Mouse (Mus musculus): Measurements from ENCODE around the gene 1700022I11Rik. TPM values are rescaled to one million over a fixed set of nuclear protein-coding genes. Genes with fewer than 3 reads are reported as not detected.

1700022I11Rik gene
- polyA plus RNA-seq (2012; rRNA removed) (0.07 TPM in 1 of 2 replicates, not detected in the other), polyA plus RNA-seq (2014; fragmentation: Nextera tagmentation; extraction: Ambion mirVana) (0.16 and 0.44 TPM in 2 replicates)

GRCm38 (mm10) chr4:42969304-42969703, at the start of gene 1700022I11Rik:
TSS of gene 1700022I11Rik (plus strand) at chr4:42969604.
- no peak within 1 kb of the TSS for H3K4me3 ChIP-seq (ENCODE audit: insufficient read depth in 1 of 2, low read depth in 2 of 2, low read length in 2 of 2)
- no peak within 1 kb of the TSS for H3K27ac ChIP-seq
- H3K9ac ChIP-seq (replicated peaks) = no peak within 1 kb of the TSS
- no peaks in the 10 kb centered on the region for H3K27me3 ChIP-seq (ENCODE audit: control insufficient read depth, insufficient read depth, low read length)
- DNase-seq (ENCODE audit: low read depth in 3 of 3, low spot score in 3 of 3) (no peak), ATAC-seq (ENCODE audit: insufficient read depth) (no peak)
- TF ChIP-seq EP300 (IDR thresholded peaks at IDR 0.05; ENCODE audit: low read depth) (no peak), CTCF (IDR thresholded peaks at IDR 0.05; ENCODE audit: low read depth) (no peak)
- H3K4me2 ChIP-seq (ENCODE audit: low read depth) = no peak within 1 kb of the TSS
- H3K9me3 ChIP-seq (ENCODE audit: control insufficient read depth, low read length) = no peaks in the 10 kb centered on the region
- 53% methylated on average over 4 of the region's 4 CpGs for WGBS (ENCODE audit: insufficient replicate concordance)
- H3K36me3 ChIP-seq (replicated peaks; ENCODE audit: control insufficient read depth, insufficient read depth, low read depth) = no peaks in the 10 kb centered on the region
- H3K4me1 ChIP-seq (replicated peaks; ENCODE audit: control insufficient read depth in 2 of 2, insufficient read depth in 2 of 2, low read length in 1 of 2) = peaks cover 0 to 2% of the 10 kb centered on the region in 2 experiments; a peak in 1 of 4 replicates

- no peak overlapping the region for H3K27ac ChIP-seq
- no peaks in the 10 kb centered on the region for H3K9me3 ChIP-seq (ENCODE audit: control insufficient read depth, low read length)
- peaks cover 40% of the 10 kb centered on the region for H3K27me3 ChIP-seq (ENCODE audit: control insufficient read depth, insufficient read depth, low read length)
- H3K4me2 ChIP-seq (ENCODE audit: low read depth) = no peak overlapping the region
- no peak for TF ChIP-seq EP300 (IDR thresholded peaks at IDR 0.05; ENCODE audit: low read depth)
- no peak for TF ChIP-seq CTCF (IDR thresholded peaks at IDR 0.05; ENCODE audit: low read depth)
- no peaks in the 10 kb centered on the region for H3K4me1 ChIP-seq (replicated peaks; ENCODE audit: control insufficient read depth in 2 of 2, insufficient read depth in 2 of 2, low read length in 1 of 2)
- no peaks in the 10 kb centered on the region for H3K36me3 ChIP-seq (replicated peaks; ENCODE audit: control insufficient read depth, insufficient read depth, low read depth)
- ATAC-seq (ENCODE audit: insufficient read depth) = no peak
- H3K9ac ChIP-seq (replicated peaks) = no peak overlapping the region
- no peak for DNase-seq (ENCODE audit: low read depth in 3 of 3, low spot score in 3 of 3)
- WGBS (ENCODE audit: insufficient replicate concordance) = 61% methylated on average over 9 of the region's 9 CpGs
- H3K4me3 ChIP-seq (ENCODE audit: insufficient read depth in 1 of 2, low read depth in 2 of 2, low read length in 2 of 2) = no peak overlapping the region
Observed at GRCm38 (mm10) chr4:42920726-42921125, 48.7 kb upstream of the 1700022I11Rik start.

GRCm38 (mm10) chr4:42921536-42921935, 47.9 kb upstream of the 1700022I11Rik start:
- H3K27me3 ChIP-seq (ENCODE audit: control insufficient read depth, insufficient read depth, low read length) = peaks cover 32% of the 10 kb centered on the region
- WGBS (ENCODE audit: insufficient replicate concordance) = 59% methylated on average over 2 of the region's 2 CpGs
- no peak overlapping the region for H3K27ac ChIP-seq
- H3K4me2 ChIP-seq (ENCODE audit: low read depth) = no peak overlapping the region
- H3K9ac ChIP-seq (replicated peaks) = no peak overlapping the region
- no peaks in the 10 kb centered on the region for H3K4me1 ChIP-seq (replicated peaks; ENCODE audit: control insufficient read depth in 2 of 2, insufficient read depth in 2 of 2, low read length in 1 of 2)
- no peak overlapping the region for H3K4me3 ChIP-seq (ENCODE audit: insufficient read depth in 1 of 2, low read depth in 2 of 2, low read length in 2 of 2)
- TF ChIP-seq EP300 (IDR thresholded peaks at IDR 0.05; ENCODE audit: low read depth) = no peak
- no peak for TF ChIP-seq CTCF (IDR thresholded peaks at IDR 0.05; ENCODE audit: low read depth)
- no peaks in the 10 kb centered on the region for H3K36me3 ChIP-seq (replicated peaks; ENCODE audit: control insufficient read depth, insufficient read depth, low read depth)
- no peaks in the 10 kb centered on the region for H3K9me3 ChIP-seq (ENCODE audit: control insufficient read depth, low read length)
- DNase-seq (ENCODE audit: low read depth in 3 of 3, low spot score in 3 of 3) = no peak
- ATAC-seq (ENCODE audit: insufficient read depth) = no peak

GRCm38 (mm10) chr4:42922056-42922455, 47.3 kb upstream of the 1700022I11Rik start:
- H3K4me2 ChIP-seq (ENCODE audit: low read depth) = no peak overlapping the region
- H3K27ac ChIP-seq = no peak overlapping the region
- H3K9me3 ChIP-seq (ENCODE audit: control insufficient read depth, low read length) = no peaks in the 10 kb centered on the region
- TF ChIP-seq CTCF (IDR thresholded peaks at IDR 0.05; ENCODE audit: low read depth) = no peak
- no peak for TF ChIP-seq EP300 (IDR thresholded peaks at IDR 0.05; ENCODE audit: low read depth)
- no peaks in the 10 kb centered on the region for H3K36me3 ChIP-seq (replicated peaks; ENCODE audit: control insufficient read depth, insufficient read depth, low read depth)
- H3K4me1 ChIP-seq (replicated peaks; ENCODE audit: control insufficient read depth in 2 of 2, insufficient read depth in 2 of 2, low read length in 1 of 2) = no peaks in the 10 kb centered on the region
- H3K27me3 ChIP-seq (ENCODE audit: control insufficient read depth, insufficient read depth, low read length) = peaks cover 27% of the 10 kb centered on the region
- ATAC-seq (ENCODE audit: insufficient read depth) (no peak), DNase-seq (ENCODE audit: low read depth in 3 of 3, low spot score in 3 of 3) (no peak)
- WGBS (ENCODE audit: insufficient replicate concordance) = 54% methylated on average over 6 of the region's 6 CpGs
- no peak overlapping the region for H3K9ac ChIP-seq (replicated peaks)
- no peak overlapping the region for H3K4me3 ChIP-seq (ENCODE audit: insufficient read depth in 1 of 2, low read depth in 2 of 2, low read length in 2 of 2)

- ATAC-seq (ENCODE audit: insufficient read depth) (no peak), DNase-seq (ENCODE audit: low read depth in 3 of 3, low spot score in 3 of 3) (no peak)
- Histone ChIP-seq H3K9ac (replicated peaks) (no peak overlapping the region), H3K4me3 (ENCODE audit: insufficient read depth in 1 of 2, low read depth in 2 of 2, low read length in 2 of 2) (no peak overlapping the region), H3K27ac (no peak overlapping the region), H3K36me3 (replicated peaks; ENCODE audit: control insufficient read depth, insufficient read depth, low read depth) (no peaks in the 10 kb centered on the region), H3K4me2 (ENCODE audit: low read depth) (no peak overlapping the region), H3K9me3 (ENCODE audit: control insufficient read depth, low read length) (no peaks in the 10 kb centered on the region), H3K4me1 (replicated peaks; ENCODE audit: control insufficient read depth in 2 of 2, insufficient read depth in 2 of 2, low read length in 1 of 2) (no peaks in the 10 kb centered on the region), H3K27me3 (ENCODE audit: control insufficient read depth, insufficient read depth, low read length) (peaks cover 23% of the 10 kb centered on the region)
- no peak for TF ChIP-seq CTCF (IDR thresholded peaks at IDR 0.05; ENCODE audit: low read depth)
- TF ChIP-seq EP300 (IDR thresholded peaks at IDR 0.05; ENCODE audit: low read depth) = no peak
- WGBS (ENCODE audit: insufficient replicate concordance) = 60% methylated on average over 8 of the region's 8 CpGs
Observed at GRCm38 (mm10) chr4:42922461-42922860, 46.9 kb upstream of the 1700022I11Rik start.

Measured in liver, embryonic 14.5 days (tissue).